Mouse (Mus musculus): ENCODE measurements around the gene Sult1d1. TPM values are rescaled to one million over a fixed set of nuclear protein-coding genes. Genes with fewer than 3 reads are reported as not detected.
"Not testable (repeated sequence)": the region's sequence is repeated elsewhere in the genome, so short reads cannot be mapped to it uniquely, and the experiment has no call there.

Gene Sult1d1
- 9.2 and 15.8 TPM in 2 replicates for polyA plus RNA-seq (2012; rRNA removed)

DNA sequence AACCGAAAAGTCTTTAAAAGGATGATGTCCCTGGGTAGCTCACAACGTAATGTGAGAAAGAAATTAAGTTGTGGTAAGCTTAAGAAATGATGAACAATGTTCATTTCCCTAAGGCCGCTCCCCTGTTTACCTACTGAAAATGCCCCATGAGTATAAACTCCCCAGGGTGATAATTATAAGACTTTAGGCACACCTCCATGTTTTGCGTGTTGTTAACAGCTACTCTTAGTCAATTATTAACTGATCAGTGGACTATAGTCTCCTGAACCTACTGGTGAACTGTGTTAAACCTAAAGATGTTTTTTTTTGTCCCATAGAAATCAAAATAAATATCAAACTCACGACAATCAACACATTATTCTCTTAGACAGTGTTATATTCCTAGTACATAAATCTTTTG, at the start of gene Sult1d1:
Gene Sult1d1, minus strand, starts transcription at position 183 of the 400 bp plus-strand sequence.
- WGBS, result 26% methylated on average over 5 of the region's 5 CpGs
- peak; percentile 80 for DNase-seq (ENCODE audit: low read depth, low spot score)

DNA sequence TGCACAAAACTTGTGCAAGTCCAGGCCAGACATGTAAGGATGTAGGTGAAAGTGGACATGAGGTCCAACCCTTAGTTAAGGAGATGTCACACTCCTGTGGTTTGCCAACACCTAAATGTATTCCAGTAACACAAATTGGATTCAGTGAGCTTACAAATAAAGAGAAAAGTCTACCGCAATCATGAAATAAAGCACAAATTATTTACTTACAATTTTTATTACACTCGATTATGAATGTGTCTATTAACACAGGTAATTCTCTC, 46.2 kb upstream of the Sult1d1 start:
- DNase-seq (ENCODE audit: low read depth, low spot score), result peak; percentile 3
- WGBS, result 64% methylated on average over 2 of the region's 2 CpGs

DNA sequence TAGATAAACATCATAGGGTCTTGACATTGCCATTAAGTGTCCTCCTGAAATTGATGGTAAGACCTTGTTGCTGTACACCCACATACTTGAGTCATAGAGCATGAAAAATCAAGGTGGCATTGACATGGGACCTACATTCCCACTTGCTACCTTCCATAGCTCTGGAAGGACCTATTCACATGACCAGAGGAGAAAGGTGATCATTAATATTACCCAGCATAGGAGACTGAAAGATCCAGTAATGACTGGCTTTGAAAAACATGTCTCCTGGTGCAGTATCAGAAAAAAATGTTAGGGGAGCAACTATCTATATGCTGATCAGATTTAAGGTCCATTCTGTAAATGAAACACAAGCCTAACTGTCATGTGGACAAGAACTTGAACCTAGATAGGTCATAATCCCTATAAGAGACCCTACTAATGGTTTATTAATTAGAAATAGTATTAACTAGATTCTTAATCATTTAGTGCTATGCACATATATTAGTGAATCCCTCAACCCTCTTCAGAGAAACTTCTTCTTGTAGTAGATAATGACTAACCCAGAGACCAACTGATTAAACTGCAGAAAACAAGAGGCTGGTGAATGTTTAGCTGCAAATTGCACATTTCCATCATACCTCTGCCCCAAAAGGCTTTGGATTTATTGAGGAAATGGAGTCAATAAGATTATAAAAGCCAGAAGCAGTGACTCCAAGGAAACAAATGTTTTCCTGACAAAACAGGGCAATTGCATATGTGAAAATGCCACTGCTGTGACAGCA, 45.7 kb upstream of the Sult1d1 start:
- no peak for DNase-seq (ENCODE audit: low read depth, low spot score)

DNA sequence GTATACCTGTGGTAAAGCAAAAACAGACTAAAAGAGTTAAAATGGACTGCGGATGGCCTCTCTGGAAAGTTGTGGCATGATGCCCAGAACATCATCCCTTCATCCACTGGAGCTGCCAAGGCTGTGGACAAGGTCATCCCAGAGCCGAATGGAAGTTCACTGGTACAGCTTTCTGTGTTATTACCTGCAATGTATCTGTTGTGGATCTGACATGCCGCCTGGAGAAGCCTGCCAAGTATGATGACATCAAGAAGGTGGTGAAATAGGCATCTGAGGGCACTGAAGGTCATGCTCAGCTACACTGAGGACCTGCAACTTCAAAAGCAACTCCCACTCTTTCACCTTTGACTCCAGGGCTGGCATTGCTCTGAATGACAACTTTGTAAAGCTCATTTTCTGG, 32.2 kb upstream of the Sult1d1 start:
- DNase-seq (ENCODE audit: low read depth, low spot score), result no peak
- 48% methylated on average over 3 of the region's 3 CpGs for WGBS

DNA sequence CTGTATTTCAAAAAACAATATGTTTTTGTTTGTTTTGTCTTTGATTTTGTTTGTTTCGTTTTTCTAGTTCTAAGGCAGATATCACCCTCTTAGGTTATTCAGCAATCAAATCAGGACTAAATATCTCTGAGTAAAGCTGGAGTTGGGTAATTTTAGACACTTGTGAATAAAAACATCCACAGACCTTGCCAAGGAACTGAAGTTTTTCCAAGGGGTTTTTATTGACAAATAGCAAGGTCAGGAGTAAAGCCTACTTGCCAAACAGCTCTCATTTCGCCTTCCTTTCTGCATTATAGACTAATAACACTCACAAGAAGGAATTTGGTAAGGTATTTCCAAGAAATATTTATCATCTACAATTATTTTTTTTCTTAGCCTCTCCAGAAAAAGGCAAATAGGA, 29.1 kb upstream of the Sult1d1 start:
- no peak for DNase-seq (ENCODE audit: low read depth, low spot score)
- 67% methylated on average over 2 of the region's 2 CpGs for WGBS

DNA sequence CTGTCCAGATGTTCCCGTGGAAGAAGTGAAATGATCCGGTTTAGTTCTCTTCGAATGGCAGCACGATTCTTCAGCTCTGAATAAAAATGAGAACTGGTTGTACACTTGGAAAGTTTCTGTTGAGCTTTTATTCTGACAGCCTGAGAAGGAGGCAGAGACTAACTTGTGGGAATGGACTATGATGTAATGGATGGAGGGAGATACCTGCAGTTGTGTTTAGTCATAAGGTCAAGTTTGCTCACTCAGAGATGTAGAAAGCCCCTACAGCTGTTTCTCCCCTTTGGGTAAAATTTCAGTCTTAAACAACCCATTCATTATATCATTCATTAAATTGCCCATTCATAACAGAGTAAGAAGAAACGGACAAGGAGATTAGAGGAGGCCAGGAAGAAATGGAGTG, 22.7 kb upstream of the Sult1d1 start, which contains the start of gene Sult1e1:
Gene Sult1e1, minus strand, starts transcription at position 101 of the 400 bp plus-strand sequence.
- 78% methylated on average over 5 of the region's 5 CpGs for WGBS
- no peak for DNase-seq (ENCODE audit: low read depth, low spot score)

DNA sequence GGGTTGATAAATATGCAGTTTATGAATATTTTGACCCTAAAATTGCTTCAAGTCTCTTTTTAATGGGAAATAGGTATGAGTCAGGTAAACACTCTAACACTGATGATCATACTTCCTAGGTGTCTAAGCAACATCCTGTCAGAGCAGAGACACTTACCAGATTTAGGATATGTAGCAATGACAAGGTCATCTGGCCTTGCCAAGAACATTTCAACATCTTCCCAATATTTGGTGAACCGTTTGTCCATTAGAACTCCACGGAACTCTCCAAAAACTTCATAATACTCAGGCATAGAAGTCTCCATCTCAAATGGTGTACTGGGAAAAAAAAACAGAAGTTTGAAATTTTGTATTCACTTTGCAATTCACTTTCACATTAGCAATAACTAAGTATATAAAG, 21.1 kb upstream of the Sult1d1 start:
- DNase-seq (ENCODE audit: low read depth, low spot score), result no peak
- 82% methylated on average over 2 of the region's 2 CpGs for WGBS

DNA sequence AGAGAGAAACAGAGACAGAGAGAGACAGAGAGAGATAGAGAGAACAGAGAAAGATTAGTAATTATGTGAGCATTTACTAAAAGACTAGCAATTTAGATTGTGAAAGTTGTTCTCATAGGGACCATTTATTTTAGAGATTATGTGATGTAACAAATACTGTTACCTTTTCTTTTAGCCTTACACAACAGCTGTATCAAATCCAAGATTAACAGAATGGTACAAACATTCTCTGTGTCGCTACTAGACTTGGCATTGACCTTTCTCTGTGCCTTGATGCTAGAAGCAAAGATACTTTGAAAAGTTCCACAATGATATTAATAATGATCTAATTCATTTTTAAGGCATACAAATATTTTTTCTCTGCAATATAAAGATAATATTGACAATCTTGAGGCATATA, 11.6 kb upstream of the Sult1d1 start:
- 73% methylated on average over 1 of the region's 1 CpGs for WGBS
- no peak for DNase-seq (ENCODE audit: low read depth, low spot score)

DNA sequence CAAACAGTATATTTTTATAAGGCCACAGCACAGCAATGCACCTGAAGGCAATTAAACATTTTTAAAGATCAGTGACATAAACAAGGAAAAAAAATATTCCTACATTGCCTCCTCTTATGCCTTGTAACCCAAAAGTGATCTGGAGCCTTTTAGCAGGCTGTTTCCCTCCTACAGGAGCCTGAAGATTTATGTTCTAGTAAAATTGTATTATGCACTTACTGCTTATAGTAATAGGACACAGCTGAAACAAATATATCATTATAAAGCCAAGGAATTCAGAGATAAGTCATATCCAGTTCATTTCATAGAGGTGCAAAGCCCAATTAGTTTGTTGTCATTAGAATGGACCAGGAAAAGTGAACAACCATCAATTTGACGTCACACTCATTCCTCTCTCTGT, 5.3 kb upstream of the Sult1d1 start:
- no peak for DNase-seq (ENCODE audit: low read depth, low spot score)
- WGBS, result 37% methylated on average over 1 of the region's 1 CpGs

DNA sequence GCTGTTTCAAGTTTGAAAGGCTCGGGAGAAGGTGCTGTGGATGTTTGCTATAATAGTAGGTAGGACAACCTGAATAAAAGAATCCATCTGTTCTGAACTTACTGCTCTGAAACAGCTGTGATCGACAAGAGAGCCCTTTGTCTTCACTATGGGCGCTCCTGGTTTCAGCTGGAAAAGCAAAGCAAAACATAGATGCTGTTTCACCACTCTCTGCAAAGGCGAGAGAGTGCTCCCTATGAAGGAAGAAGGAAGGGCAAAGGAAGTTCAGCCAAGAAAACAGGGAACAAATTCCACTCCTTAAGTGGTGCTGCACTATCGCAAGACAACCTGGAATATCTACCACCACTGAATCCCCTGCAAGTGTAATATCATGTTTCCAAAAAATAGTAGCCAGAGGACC, 4.7 kb upstream of the Sult1d1 start:
- WGBS, result 12% methylated on average over 5 of the region's 5 CpGs
- DNase-seq (ENCODE audit: low read depth, low spot score), result no peak

DNA sequence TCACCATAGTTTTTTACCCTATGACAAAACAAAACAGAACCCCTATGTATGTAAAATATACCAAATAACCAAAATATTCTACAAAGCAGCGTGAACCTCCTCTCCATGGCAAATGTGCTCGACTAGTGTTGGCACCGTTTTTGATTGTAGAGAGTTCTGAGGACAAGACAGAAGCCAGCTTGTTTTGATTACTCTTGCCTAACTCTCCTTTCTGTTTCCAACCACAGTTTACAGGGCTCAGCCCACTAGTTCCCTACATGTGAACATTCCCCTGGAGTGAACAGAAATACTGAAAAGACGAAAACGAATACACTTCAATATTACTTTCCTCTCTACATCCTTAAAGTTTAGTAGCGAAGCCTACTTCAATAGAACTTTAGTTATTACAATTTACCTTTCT, 4.0 kb upstream of the Sult1d1 start:
- WGBS, result 29% methylated on average over 6 of the region's 6 CpGs
- no peak for DNase-seq (ENCODE audit: low read depth, low spot score)

DNA sequence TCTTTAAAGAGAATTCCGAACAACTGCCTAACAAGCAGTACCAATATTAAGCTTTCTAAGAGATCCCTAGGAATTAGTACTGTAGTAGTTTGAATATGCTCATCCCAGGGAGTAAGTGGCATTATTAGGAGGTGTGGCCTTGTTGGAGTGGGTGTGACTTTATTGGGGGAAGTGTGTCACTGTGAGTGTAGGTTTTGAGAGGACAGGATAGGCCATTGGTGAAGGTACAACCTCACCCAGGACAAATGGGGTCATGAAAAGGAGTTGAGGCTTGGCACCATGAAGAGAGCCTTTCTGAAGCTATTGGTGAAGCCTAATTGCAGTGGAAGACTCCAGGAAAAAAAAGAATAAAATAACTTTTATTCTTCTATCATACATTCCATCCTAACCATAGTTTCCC, 1.5 kb downstream of the Sult1d1 start:
- WGBS, result 73% methylated on average over 1 of the region's 1 CpGs
- DNase-seq (ENCODE audit: low read depth, low spot score), result no peak

DNA sequence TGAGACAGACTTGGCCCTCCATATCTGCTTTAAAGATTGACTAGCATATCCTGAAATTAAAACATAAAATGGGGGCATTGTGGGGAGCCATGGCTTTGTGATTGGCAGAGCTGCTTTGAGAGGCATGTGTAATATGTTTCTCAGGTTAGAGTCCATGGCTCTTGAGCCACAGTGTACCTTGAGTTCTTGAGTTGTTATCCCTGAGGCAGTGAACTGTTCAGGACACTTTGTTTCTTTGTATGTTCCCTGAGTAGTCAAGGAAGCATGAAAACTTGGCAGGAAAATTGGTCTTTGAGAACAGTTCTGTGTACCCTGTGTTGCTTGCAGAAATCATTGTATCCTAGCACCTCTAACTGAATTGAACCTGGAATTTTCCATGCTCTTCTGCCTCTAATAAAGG, 5.9 kb downstream of the Sult1d1 start:
- no peak for DNase-seq (ENCODE audit: low read depth, low spot score)

DNA sequence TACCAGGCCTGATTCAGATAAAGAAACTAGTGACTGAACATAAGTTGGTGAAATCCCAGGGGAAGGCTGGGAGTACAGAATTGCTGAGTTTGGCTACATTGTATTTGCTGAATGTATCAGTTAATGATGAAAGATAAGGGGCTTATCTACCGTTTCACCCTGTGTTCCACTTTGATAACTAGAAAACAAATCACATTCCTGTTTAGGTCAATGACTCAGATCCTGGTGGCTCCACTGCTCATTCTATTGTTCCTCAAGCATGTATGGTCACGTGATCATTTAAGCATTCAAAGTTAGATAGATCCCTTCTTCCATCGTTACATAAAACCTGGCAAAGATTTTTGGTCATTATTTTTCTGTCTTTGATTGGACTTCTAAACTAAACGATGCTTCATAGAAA, 6.3 kb downstream of the Sult1d1 start:
- 46% methylated on average over 4 of the region's 4 CpGs for WGBS
- no peak for DNase-seq (ENCODE audit: low read depth, low spot score)

DNA sequence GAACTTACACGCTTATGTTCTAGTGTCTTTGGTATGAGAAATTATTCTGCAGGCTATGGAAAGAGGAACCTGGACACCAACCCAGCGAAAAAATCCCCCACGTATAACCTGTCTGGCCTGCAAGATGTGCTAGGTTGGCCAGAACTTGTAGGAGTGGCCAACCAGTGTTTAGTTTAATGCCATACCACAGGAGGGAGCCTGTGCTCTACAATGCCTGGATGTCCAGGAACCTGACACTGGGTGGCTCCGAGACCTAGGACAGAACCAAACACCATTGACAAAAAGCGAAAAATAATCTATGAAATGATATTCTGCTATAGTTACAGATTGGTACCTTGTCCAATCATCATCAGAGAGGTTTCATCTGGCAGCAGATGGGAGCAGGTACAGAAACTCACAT, 8.7 kb downstream of the Sult1d1 start:
- 75% methylated on average over 5 of the region's 5 CpGs for WGBS
- no peak for DNase-seq (ENCODE audit: low read depth, low spot score)

DNA sequence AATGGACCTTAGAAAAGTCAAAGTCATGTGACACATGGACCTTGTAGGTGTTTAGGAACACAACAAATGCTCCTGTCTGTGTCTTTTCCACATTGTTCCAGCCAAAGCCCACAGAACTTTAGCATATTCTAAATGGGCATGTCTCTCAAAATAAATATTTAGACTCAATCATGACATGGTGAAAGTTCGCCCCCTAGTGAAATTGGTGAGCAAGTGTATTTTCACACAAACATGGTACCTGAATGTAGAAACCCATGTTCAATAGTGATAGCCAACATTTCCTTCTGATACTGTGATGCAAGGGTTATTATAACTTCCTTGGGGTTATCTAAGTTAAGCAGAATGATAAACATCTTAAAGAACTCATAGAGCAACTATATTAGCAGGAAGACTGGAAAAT, 17.9 kb downstream of the Sult1d1 start:
- WGBS, result 19% methylated on average over 1 of the region's 1 CpGs

DNA sequence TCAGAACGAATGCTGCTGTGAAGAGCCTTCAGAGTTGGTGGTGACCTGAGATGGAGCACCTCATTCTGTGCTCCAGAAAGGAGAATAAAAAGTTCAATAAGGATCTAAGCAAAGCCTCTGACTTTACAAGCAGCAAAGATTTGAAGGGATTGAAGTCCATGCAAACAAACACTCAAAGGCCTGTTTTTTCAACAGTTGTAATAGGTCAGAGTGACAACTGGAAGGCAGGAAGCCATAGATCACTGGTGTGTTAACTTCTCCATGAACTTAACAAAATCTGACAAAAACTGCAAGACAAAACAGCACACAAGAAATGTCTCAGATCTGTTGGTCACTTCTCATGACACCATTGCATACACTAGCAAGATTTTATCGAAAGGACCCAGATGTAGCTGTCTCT, 30.7 kb downstream of the Sult1d1 start, which contains the start of gene Sult1b1:
Gene Sult1b1, minus strand, starts transcription at position 85 of the 400 bp plus-strand sequence.
- WGBS, result 59% methylated on average over 2 of the region's 2 CpGs
- DNase-seq (ENCODE audit: low read depth, low spot score), result no peak

More for the DNA sequence above, 17.9 kb downstream of the Sult1d1 start:
- no peak for DNase-seq (ENCODE audit: low read depth, low spot score)

DNA sequence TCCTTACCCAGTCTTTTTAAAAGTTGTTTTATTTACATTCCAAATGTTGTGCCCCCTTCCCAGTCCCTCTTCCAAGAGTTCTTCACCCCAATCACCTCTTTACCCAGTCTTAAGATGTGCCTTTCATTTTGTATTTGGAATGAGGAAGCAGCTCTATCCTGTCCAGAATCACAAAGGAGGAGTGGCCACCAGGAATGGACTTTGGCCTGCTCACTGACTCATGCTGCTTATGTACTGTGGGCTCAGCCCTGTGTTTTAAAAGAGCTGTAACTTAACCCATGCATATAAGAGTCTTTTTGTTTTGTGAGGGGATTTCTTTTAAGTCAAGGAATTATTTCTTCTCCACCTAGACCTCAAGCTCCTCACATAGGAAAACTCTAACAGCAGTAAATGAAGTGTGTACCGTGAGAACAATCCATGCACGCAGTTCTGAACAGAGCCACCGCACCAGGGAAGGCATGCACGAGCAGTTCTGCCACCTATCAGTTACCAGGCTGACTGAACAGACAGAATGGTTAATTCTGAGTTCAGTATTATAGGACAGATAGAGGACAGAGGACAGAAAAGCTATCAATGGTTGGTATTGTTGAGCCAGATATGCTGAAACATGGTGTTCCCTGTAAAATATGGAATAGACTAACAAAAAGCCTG, 32.7 kb downstream of the Sult1d1 start:
- DNase-seq (ENCODE audit: low read depth, low spot score), result peak; percentile 90

DNA sequence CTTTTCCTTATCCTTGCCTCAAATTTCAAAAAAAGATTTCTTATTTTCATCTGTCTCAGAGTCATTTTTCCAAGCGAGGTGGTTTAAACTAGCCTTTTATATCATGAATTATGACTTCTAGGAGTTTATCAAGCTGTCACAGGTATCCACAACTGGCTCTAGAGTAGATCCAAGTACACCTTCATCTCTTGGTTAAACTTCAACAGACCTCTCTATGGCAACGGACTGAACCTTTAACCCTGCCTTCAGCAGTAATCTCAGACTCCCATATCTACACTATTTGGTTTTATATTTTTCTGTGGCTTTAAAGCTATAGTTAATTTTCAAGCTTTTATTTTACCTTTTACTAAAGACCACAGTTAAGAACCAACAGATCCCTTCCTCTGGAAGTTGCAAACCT, 36.5 kb downstream of the Sult1d1 start:
- peak; percentile 54 for DNase-seq (ENCODE audit: low read depth, low spot score)
- 18% methylated on average over 2 of the region's 2 CpGs for WGBS

More for the DNA sequence above, 32.7 kb downstream of the Sult1d1 start:
- 30% methylated on average over 4 of the region's 4 CpGs for WGBS

DNA sequence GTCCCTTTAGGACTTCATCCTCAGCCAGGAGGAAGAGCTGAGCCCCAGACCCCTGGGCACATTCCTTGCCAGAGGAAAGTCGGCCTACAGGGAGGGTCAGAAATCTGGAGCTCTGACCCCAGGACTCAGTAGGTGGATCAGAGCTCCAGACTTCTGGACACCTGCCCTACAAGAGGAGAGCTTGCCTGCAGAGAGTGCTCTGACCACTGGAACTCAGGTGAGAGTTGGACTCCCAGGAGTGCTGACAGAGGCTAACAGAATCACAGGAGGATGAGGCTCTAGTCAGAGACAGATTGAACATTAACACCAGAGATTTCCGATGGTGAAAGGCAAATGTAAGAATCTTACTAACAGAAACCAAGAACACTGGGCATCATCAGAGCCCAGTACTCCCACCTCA, 45.3 kb downstream of the Sult1d1 start:
- not testable (repeated sequence) for DNase-seq (ENCODE audit: low read depth, low spot score)
- WGBS, result 78% methylated on average over 2 of the region's 2 CpGs

DNA sequence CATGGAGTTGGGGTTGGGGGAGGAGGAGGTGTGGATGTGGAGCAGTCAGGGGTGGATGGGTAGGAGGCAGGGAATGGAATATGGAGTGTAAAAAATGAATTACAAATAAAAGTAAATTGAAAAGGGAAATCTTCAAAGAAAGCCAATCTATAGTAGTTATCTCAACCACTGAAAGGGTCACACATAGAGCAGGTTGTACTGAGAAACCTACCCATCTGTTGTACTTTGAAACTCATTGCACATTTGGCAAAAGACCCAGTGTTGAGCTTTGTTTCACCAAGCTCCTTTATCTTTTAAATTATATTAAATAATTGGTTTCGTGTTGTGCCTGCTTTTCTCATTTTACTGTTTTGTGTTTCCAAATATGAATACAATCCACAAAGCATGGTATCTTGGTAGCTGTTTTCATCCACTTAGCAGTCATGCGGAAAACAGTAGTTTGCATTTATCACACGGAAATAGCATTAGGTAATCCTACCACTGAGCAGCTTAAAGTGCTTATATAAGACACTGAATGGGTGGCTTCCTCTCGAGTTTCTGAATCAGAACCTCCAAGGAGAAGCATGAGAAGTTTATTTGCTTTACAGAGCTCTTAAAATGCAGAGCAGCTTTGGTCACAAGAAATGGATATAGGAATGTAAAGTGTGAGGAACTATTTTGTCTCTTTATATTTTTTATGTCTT, 62.9 kb downstream of the Sult1d1 start:
- DNase-seq (ENCODE audit: low read depth, low spot score), result no peak
- WGBS, result 54% methylated on average over 4 of the region's 4 CpGs
